Mouse (Mus musculus) myocyte (in vitro differentiated cells): ENCODE results near the gene Perm1. TPM values are rescaled to one million over a fixed set of nuclear protein-coding genes. Genes with fewer than 3 reads are reported as not detected.

Experiments used
- H3K27me3 ChIP-seq: one replicate; pipeline ENCODE4 v1.6.1; 2011; ENCODE audit not compliant: control insufficient read depth, insufficient read depth, insufficient read length
- H3K36me3 ChIP-seq: one replicate; pipeline ENCODE4 v1.6.1; 2011; ENCODE audit not compliant: control insufficient read depth, insufficient read depth
- H3K4me2 ChIP-seq: one replicate; pipeline ENCODE4 v1.6.1; 2011; ENCODE audit warnings: low read depth, control low read depth
- H3K4me3 ChIP-seq: one replicate; pipeline ENCODE4 v1.5.1; 2011; ENCODE audit warnings: mild to moderate bottlenecking, control low read depth, moderate library complexity
- H3K79me2 ChIP-seq: one replicate; pipeline ENCODE4 v1.6.1; 2011; ENCODE audit not compliant: control insufficient read depth, insufficient read depth
- H3ac ChIP-seq: one replicate; pipeline ENCODE4 v1.6.1; 2011; ENCODE audit not compliant: control insufficient read depth, insufficient read length
- CEBPB ChIP-seq: IDR thresholded peaks from 2 replicates; pipeline ENCODE4 v1.6.1; 2011; ENCODE audit warnings: mild to moderate bottlenecking, moderate library complexity; ENCODE audit not compliant: poor library complexity, insufficient read depth, severe bottlenecking
- E2F4 ChIP-seq: IDR thresholded peaks from one replicate; pipeline ENCODE4 v1.6.1; 2011; ENCODE audit warnings: mild to moderate bottlenecking, control low read depth, moderate library complexity; ENCODE audit not compliant: insufficient read depth
- MAX ChIP-seq: IDR thresholded peaks from one replicate; pipeline ENCODE4 v1.6.1; 2011; ENCODE audit warnings: low read depth, mild to moderate bottlenecking, control low read depth
- MYOD1 ChIP-seq, 3 experiments: IDR thresholded peaks; one replicate each; pipeline ENCODE4 v1.6.1; 2011; ENCODE audit warnings: control low read depth in 2 of 3, low read depth in 2 of 3, mild to moderate bottlenecking in 2 of 3, moderate library complexity in 1 of 3; ENCODE audit not compliant: insufficient read length in 2 of 3, control insufficient read depth in 1 of 3
- MYOG ChIP-seq, 3 experiments: IDR thresholded peaks; one replicate each; pipeline ENCODE4 v1.6.1; 2011; ENCODE audit warnings: control low read depth in 2 of 3, low read depth in 2 of 3, mild to moderate bottlenecking in 2 of 3; ENCODE audit not compliant: insufficient read length in 2 of 3, control insufficient read depth in 1 of 3, insufficient read depth in 1 of 3
- POLR2A ChIP-seq: IDR thresholded peaks from one replicate; pipeline ENCODE4 v1.6.1; 2011; ENCODE audit warnings: low read depth, mild to moderate bottlenecking, control low read depth, moderate library complexity; ENCODE audit not compliant: insufficient read length
- POLR2AphosphoS2 ChIP-seq: IDR thresholded peaks from one replicate; pipeline ENCODE4 v1.6.1; 2011; ENCODE audit warnings: low read depth, control low read depth; ENCODE audit not compliant: insufficient read length
- REST ChIP-seq: IDR thresholded peaks from one replicate; pipeline ENCODE4 v1.6.1; 2011; ENCODE audit warnings: mild to moderate bottlenecking, control low read depth, moderate library complexity; ENCODE audit not compliant: insufficient read depth, insufficient read length
- SRF ChIP-seq: IDR thresholded peaks from one replicate; pipeline ENCODE4 v1.6.1; 2011; ENCODE audit warnings: low read depth; ENCODE audit not compliant: control insufficient read depth, insufficient read length
- TCF12 ChIP-seq: IDR thresholded peaks from one replicate; pipeline ENCODE4 v1.6.1; 2011; ENCODE audit warnings: mild to moderate bottlenecking, control low read depth; ENCODE audit not compliant: poor library complexity, insufficient read depth, severe bottlenecking
- TCF3 ChIP-seq: IDR thresholded peaks from one replicate; pipeline ENCODE4 v1.6.1; 2011; ENCODE audit warnings: low read depth, control low read depth; ENCODE audit not compliant: insufficient read length
- USF1 ChIP-seq: IDR thresholded peaks from one replicate; pipeline ENCODE4 v1.6.1; 2011; ENCODE audit warnings: low read depth, mild to moderate bottlenecking, control low read depth, moderate library complexity
- polyA plus RNA-seq: library from polyadenylated mRNA; unstranded; fragments of >200 nt; fragmentation: generic; extraction: Trizol; gene quantifications from one replicate; pipeline ENCODE4 v1.2.1, GENCODE M21; 2012; ENCODE audit warnings: missing spikeins

Perm1 gene
- polyA plus RNA-seq, 1 experiment: 0.11 TPM

DNA sequence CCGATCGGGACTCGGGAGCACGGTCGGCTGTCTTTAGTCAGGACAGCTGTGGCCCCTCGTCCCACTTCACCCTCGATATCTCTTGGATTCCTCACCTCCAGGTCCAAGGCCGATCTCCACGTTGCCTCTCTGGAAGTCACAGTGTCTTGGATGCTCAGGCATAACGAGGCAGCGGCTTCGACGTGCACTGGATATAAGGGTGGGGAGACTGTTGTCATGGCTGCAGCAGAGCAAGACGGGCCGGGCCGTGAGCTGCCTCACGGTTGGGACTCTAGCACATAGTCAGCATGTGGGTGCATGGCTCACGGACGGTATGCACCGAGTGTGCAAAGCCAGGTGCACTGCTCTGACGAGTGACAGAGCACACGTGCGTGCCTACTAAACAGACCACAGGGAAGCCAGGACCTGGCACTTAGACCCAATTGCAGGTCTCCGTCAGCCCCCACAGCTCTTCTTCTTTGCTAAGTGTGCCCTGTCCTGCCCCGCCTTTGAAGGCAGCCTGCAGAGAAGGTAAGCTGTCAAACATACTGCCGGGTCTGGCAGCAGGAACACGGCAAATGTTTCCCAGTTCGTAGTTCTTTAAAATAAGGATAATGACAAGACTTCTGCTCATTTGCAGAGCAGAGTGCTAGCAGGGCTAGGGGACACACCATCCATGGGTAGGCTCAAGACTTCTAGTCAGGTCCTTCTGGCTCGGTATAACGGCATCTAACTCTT is 38.9 kb downstream of the Perm1 start:
- H3K27me3 ChIP-seq: no peaks in the 10 kb centered on the region
- TF ChIP-seq TCF12: no peak
- no peak for TF ChIP-seq TCF3
- no peak for TF ChIP-seq MYOD1 (IDR thresholded peaks at IDR 0.05; ENCODE audit: control insufficient read depth in 1 of 3, insufficient read length in 2 of 3, low read depth in 2 of 3)
- no peak for TF ChIP-seq POLR2AphosphoS2
- no peak for TF ChIP-seq REST
- no peak for TF ChIP-seq MYOG (IDR thresholded peaks at IDR 0.05; ENCODE audit: control insufficient read depth in 1 of 3, insufficient read depth in 1 of 3, insufficient read length in 2 of 3, low read depth in 2 of 3)
- no peak for TF ChIP-seq USF1
- TF ChIP-seq MAX: no peak
- TF ChIP-seq SRF: no peak
- no peak for TF ChIP-seq E2F4
- TF ChIP-seq CEBPB: no peak
- no peak for TF ChIP-seq POLR2A
- H3K4me3 ChIP-seq: no peak overlapping the region
- H3K4me2 ChIP-seq: no peak overlapping the region
- H3ac ChIP-seq: no peak overlapping the region
- no peaks in the 10 kb centered on the region for H3K36me3 ChIP-seq
- H3K79me2 ChIP-seq: no peaks in the 10 kb centered on the region

GRCm38 (mm10) chr4:156255078-156255839 is 39.6 kb downstream of the Perm1 start, which contains the start of gene Samd11:
Gene Samd11, minus strand, starts transcription at chr4:156255657.
- no peak within 1 kb of the TSS for H3K4me2 ChIP-seq
- H3ac ChIP-seq: no peak within 1 kb of the TSS
- no peaks in the 10 kb centered on the region for H3K79me2 ChIP-seq
- no peak within 1 kb of the TSS for H3K4me3 ChIP-seq
- TF ChIP-seq REST: no peak
- TF ChIP-seq TCF3: no peak
- no peak for TF ChIP-seq POLR2AphosphoS2
- TF ChIP-seq MAX: no peak
- TF ChIP-seq E2F4: no peak
- TF ChIP-seq CEBPB: no peak
- no peak for TF ChIP-seq TCF12
- no peak for TF ChIP-seq POLR2A
- TF ChIP-seq MYOG (IDR thresholded peaks at IDR 0.05; ENCODE audit: control insufficient read depth in 1 of 3, insufficient read depth in 1 of 3, insufficient read length in 2 of 3, low read depth in 2 of 3): no peak
- TF ChIP-seq MYOD1 (IDR thresholded peaks at IDR 0.05; ENCODE audit: control insufficient read depth in 1 of 3, insufficient read length in 2 of 3, low read depth in 2 of 3): no peak
- H3K36me3 ChIP-seq: no peaks in the 10 kb centered on the region
- H3K27me3 ChIP-seq: no peaks in the 10 kb centered on the region

Other genes starting within 250 kb of the Perm1 start
- gene B3galt6, start 223.2 kb upstream of the Perm1 start, polyA plus RNA-seq: 5.4 TPM
- 137 TPM for gene Sdf4, start 223.0 kb upstream of the Perm1 start, polyA plus RNA-seq
- gene Tnfrsf4, start 202.0 kb upstream of the Perm1 start, polyA plus RNA-seq: 0.64 TPM
- gene Tnfrsf18, start 189.7 kb upstream of the Perm1 start, polyA plus RNA-seq: 0.40 TPM
- gene Ttll10, start 156.5 kb upstream of the Perm1 start, polyA plus RNA-seq: not detected
- gene 9430015G10Rik, start 105.9 kb upstream of the Perm1 start, polyA plus RNA-seq: 11.0 TPM
- gene Rnf223, start 85.4 kb upstream of the Perm1 start, polyA plus RNA-seq: 0.26 TPM
- gene Agrn, start 18.4 kb upstream of the Perm1 start, polyA plus RNA-seq: 22.7 TPM
- gene Isg15, start 15.1 kb upstream of the Perm1 start, polyA plus RNA-seq: 12.4 TPM
- 0.48 TPM for gene AW011738, start 12.6 kb upstream of the Perm1 start, polyA plus RNA-seq
- gene Plekhn1, start 19.0 kb downstream of the Perm1 start, polyA plus RNA-seq: 10.6 TPM
- 61.3 TPM for gene Noc2l, start 20.1 kb downstream of the Perm1 start, polyA plus RNA-seq
- gene Samd11, start 39.8 kb downstream of the Perm1 start, polyA plus RNA-seq: 0.02 TPM
- not detected for gene Vmn2r-ps159, start 115.2 kb downstream of the Perm1 start, polyA plus RNA-seq